Mouse (Mus musculus) CD4-positive helper T cell, adult 2 months (primary cell): ENCODE measurements around the gene Rpp25l.
"Not testable (repeated sequence)": the region's sequence is repeated elsewhere in the genome, so short reads cannot be mapped to it uniquely, and the experiment has no call there.

Experiments used
- DNase-seq: peaks from one replicate; pipeline ENCODE4 v3.0.0-alpha.2; 2012; ENCODE audit warnings: low read depth, missing footprints, low spot score

Gene Rpp25l

GRCm38 (mm10) chr4:41696930-41697841 is 16.1 kb downstream of the Rpp25l start, which contains the start of gene Cntfr:
Gene Cntfr (minus strand): TSS chr4:41697089.
- DNase-seq: peak; percentile 54

- not testable (repeated sequence) for DNase-seq
Observed at GRCm38 (mm10) chr4:41696452-41696851, 16.9 kb downstream of the Rpp25l start.

- DNase-seq: not testable (repeated sequence)
Observed at GRCm38 (mm10) chr4:41695800-41696199, 17.5 kb downstream of the Rpp25l start.

- not testable (repeated sequence) for DNase-seq
Observed at GRCm38 (mm10) chr4:41693511-41693910, 19.8 kb downstream of the Rpp25l start.

- DNase-seq: not testable (repeated sequence)
Observed at GRCm38 (mm10) chr4:41690014-41690413, 23.3 kb downstream of the Rpp25l start.

GRCm38 (mm10) chr4:41688562-41688961 is 24.8 kb downstream of the Rpp25l start:
- DNase-seq: not testable (repeated sequence)

- not testable (repeated sequence) for DNase-seq
Observed at GRCm38 (mm10) chr4:41685882-41686492, 27.3 kb downstream of the Rpp25l start.

- DNase-seq: not testable (repeated sequence)
Observed at GRCm38 (mm10) chr4:41684931-41685453, 28.3 kb downstream of the Rpp25l start.

- DNase-seq: not testable (repeated sequence)
Observed at GRCm38 (mm10) chr4:41684131-41684930, 29.0 kb downstream of the Rpp25l start.

- DNase-seq: not testable (repeated sequence)
Observed at GRCm38 (mm10) chr4:41683303-41683702, 30.0 kb downstream of the Rpp25l start.

GRCm38 (mm10) chr4:41682789-41683188 is 30.5 kb downstream of the Rpp25l start:
- no peak for DNase-seq

GRCm38 (mm10) chr4:41681947-41682346 is 31.4 kb downstream of the Rpp25l start:
- DNase-seq: no peak

GRCm38 (mm10) chr4:41681176-41681575 is 32.2 kb downstream of the Rpp25l start:
- DNase-seq: no peak

GRCm38 (mm10) chr4:41679291-41679690 is 34.0 kb downstream of the Rpp25l start:
- DNase-seq: no peak

- DNase-seq: no peak
Observed at GRCm38 (mm10) chr4:41678863-41679262, 34.5 kb downstream of the Rpp25l start.

- no peak for DNase-seq
Observed at GRCm38 (mm10) chr4:41677006-41677629, 36.2 kb downstream of the Rpp25l start.

- DNase-seq: no peak
Observed at GRCm38 (mm10) chr4:41676248-41677005, 36.9 kb downstream of the Rpp25l start.

GRCm38 (mm10) chr4:41673186-41673585 is 40.1 kb downstream of the Rpp25l start:
- no peak for DNase-seq

- DNase-seq: no peak
Observed at GRCm38 (mm10) chr4:41672522-41672963, 40.8 kb downstream of the Rpp25l start.

GRCm38 (mm10) chr4:41671963-41672480 is 41.3 kb downstream of the Rpp25l start:
- DNase-seq: no peak
